Mouse (Mus musculus): ENCODE results near the gene Tmem106a. TPM values are rescaled to one million over a fixed set of nuclear protein-coding genes. Genes with fewer than 3 reads are reported as not detected.
"Not testable (repeated sequence)": the region's sequence is repeated elsewhere in the genome, so short reads cannot be mapped to it uniquely, and the experiment has no call there.

Gene Tmem106a
- total and polyA plus RNA-seq, 2 experiments from 2014 or later, result 2.7 to 4.2 TPM

GRCm38 (mm10) chr11:101618596-101618995 is 36.6 kb downstream of the Tmem106a start:
- Histone ChIP-seq H3K27ac (ENCODE audit: low read depth) (no peak overlapping the region), H3K4me1 (ENCODE audit: control insufficient read depth, insufficient read depth) (no peaks in the 10 kb centered on the region; the same call in 1 of the 2 replicates), H3K36me3 (replicated peaks; ENCODE audit: control insufficient read depth, insufficient read depth, low read length) (no peaks in the 10 kb centered on the region), H3K4me2 (ENCODE audit: low read depth, low read length) (no peak overlapping the region), H3K9ac (replicated peaks; ENCODE audit: low read depth, low read length) (no peak overlapping the region), H3K9me3 (replicated peaks; ENCODE audit: control insufficient read depth, low read length) (no peaks in the 10 kb centered on the region), H3K4me3 (ENCODE audit: low read depth, low read length) (no peak overlapping the region), H3K27me3 (ENCODE audit: control insufficient read depth, insufficient read depth, low read length) (no peaks in the 10 kb centered on the region)
- no peak for DNase-seq (ENCODE audit: low spot score)
- no peak for TF ChIP-seq EP300 (IDR thresholded peaks at IDR 0.05; ENCODE audit: low read depth)
- TF ChIP-seq CTCF (IDR thresholded peaks at IDR 0.05; ENCODE audit: low read depth), result no peak
- ATAC-seq (ENCODE audit: insufficient read depth, low read depth), result no peak
- 78% methylated on average over 3 of the region's 3 CpGs for WGBS

GRCm38 (mm10) chr11:101620022-101620655 is 38.1 kb downstream of the Tmem106a start:
- not testable (repeated sequence) for ATAC-seq (ENCODE audit: insufficient read depth, low read depth); H3K4me1 ChIP-seq (ENCODE audit: control insufficient read depth, insufficient read depth); H3K27ac ChIP-seq (ENCODE audit: low read depth); H3K36me3 ChIP-seq (replicated peaks; ENCODE audit: control insufficient read depth, insufficient read depth, low read length); H3K27me3 ChIP-seq (ENCODE audit: control insufficient read depth, insufficient read depth, low read length); H3K4me3 ChIP-seq (ENCODE audit: low read depth, low read length); H3K4me2 ChIP-seq (ENCODE audit: low read depth, low read length); H3K9ac ChIP-seq (replicated peaks; ENCODE audit: low read depth, low read length); DNase-seq (ENCODE audit: low spot score); H3K9me3 ChIP-seq (replicated peaks; ENCODE audit: control insufficient read depth, low read length)
- WGBS, result 79% methylated on average over 11 of the region's 11 CpGs

GRCm38 (mm10) chr11:101626649-101626994 is 44.6 kb downstream of the Tmem106a start:
- Histone ChIP-seq H3K27me3 (ENCODE audit: control insufficient read depth, insufficient read depth, low read length) (no peaks in the 10 kb centered on the region), H3K9ac (replicated peaks; ENCODE audit: low read depth, low read length) (peak overlapping the region; percentile 80), H3K4me1 (ENCODE audit: control insufficient read depth, insufficient read depth) (0 out of 2 replicates have a peak, but pooled peaks cover 5% of the 10 kb centered on the region), H3K36me3 (replicated peaks; ENCODE audit: control insufficient read depth, insufficient read depth, low read length) (peaks cover 5% of the 10 kb centered on the region; the same call in 1 of the 2 replicates), H3K9me3 (replicated peaks; ENCODE audit: control insufficient read depth, low read length) (no peaks in the 10 kb centered on the region), H3K4me3 (ENCODE audit: low read depth, low read length) (peak overlapping the region; percentile 73), H3K27ac (ENCODE audit: low read depth) (peak overlapping the region; percentile 98), H3K4me2 (ENCODE audit: low read depth, low read length) (peak overlapping the region; percentile 96)
- WGBS, result 5% methylated on average over 8 of the region's 8 CpGs
- DNase-seq (ENCODE audit: low spot score), result no peak
- TF ChIP-seq EP300 (IDR thresholded peaks at IDR 0.05; ENCODE audit: low read depth) (no peak), CTCF (IDR thresholded peaks at IDR 0.05; ENCODE audit: low read depth) (no peak)
- ATAC-seq (ENCODE audit: insufficient read depth, low read depth), result peak; percentile 12; the same call in 1 of the 2 replicates

GRCm38 (mm10) chr11:101626995-101627856 is 45.2 kb downstream of the Tmem106a start, which contains the start of gene Rdm1:
Gene Rdm1 (plus strand): TSS chr11:101627195.
- peak; percentile 83 for TF ChIP-seq EP300 (IDR thresholded peaks at IDR 0.05; ENCODE audit: low read depth)
- no peak for TF ChIP-seq CTCF (IDR thresholded peaks at IDR 0.05; ENCODE audit: low read depth)
- under 1% methylated on average over 32 of the region's 34 CpGs for WGBS
- peak; percentile 93 for DNase-seq (ENCODE audit: low spot score)
- Histone ChIP-seq H3K36me3 (replicated peaks; ENCODE audit: control insufficient read depth, insufficient read depth, low read length) (peaks cover 9% of the 10 kb centered on the region; the same call in 1 of the 2 replicates), H3K9me3 (replicated peaks; ENCODE audit: control insufficient read depth, low read length) (no peaks in the 10 kb centered on the region), H3K4me1 (ENCODE audit: control insufficient read depth, insufficient read depth) (0 out of 2 replicates have a peak, but pooled peaks cover 5% of the 10 kb centered on the region), H3K27ac (ENCODE audit: low read depth) (peak within 1 kb of the TSS; percentile 98), H3K4me3 (ENCODE audit: low read depth, low read length) (peak within 1 kb of the TSS; percentile 73), H3K27me3 (ENCODE audit: control insufficient read depth, insufficient read depth, low read length) (no peaks in the 10 kb centered on the region), H3K4me2 (ENCODE audit: low read depth, low read length) (peak within 1 kb of the TSS; percentile 96), H3K9ac (replicated peaks; ENCODE audit: low read depth, low read length) (peak within 1 kb of the TSS; percentile 80)
- ATAC-seq (ENCODE audit: insufficient read depth, low read depth), result peak; percentile 85

GRCm38 (mm10) chr11:101627857-101628559 is 46.0 kb downstream of the Tmem106a start:
- H3K4me1 ChIP-seq (ENCODE audit: control insufficient read depth, insufficient read depth), result 0 out of 2 replicates have a peak, but pooled peaks cover 5% of the 10 kb centered on the region
- no peak for TF ChIP-seq CTCF (IDR thresholded peaks at IDR 0.05; ENCODE audit: low read depth)
- no peak for TF ChIP-seq EP300 (IDR thresholded peaks at IDR 0.05; ENCODE audit: low read depth)
- no peaks in the 10 kb centered on the region for H3K9me3 ChIP-seq (replicated peaks; ENCODE audit: control insufficient read depth, low read length)
- H3K36me3 ChIP-seq (replicated peaks; ENCODE audit: control insufficient read depth, insufficient read depth, low read length), result peaks cover 9% of the 10 kb centered on the region; the same call in 1 of the 2 replicates
- H3K27ac ChIP-seq (ENCODE audit: low read depth), result peak overlapping the region; percentile 98
- peak overlapping the region; percentile 73 for H3K4me3 ChIP-seq (ENCODE audit: low read depth, low read length)
- peak overlapping the region; percentile 96 for H3K4me2 ChIP-seq (ENCODE audit: low read depth, low read length)
- no peaks in the 10 kb centered on the region for H3K27me3 ChIP-seq (ENCODE audit: control insufficient read depth, insufficient read depth, low read length)
- peak overlapping the region; percentile 76 for H3K9ac ChIP-seq (replicated peaks; ENCODE audit: low read depth, low read length)
- DNase-seq (ENCODE audit: low spot score) (peak; percentile 19), ATAC-seq (ENCODE audit: insufficient read depth, low read depth) (peak; percentile 52)
- under 1% methylated on average over 30 of the region's 33 CpGs for WGBS

- not testable (repeated sequence) for H3K36me3 ChIP-seq (replicated peaks; ENCODE audit: control insufficient read depth, insufficient read depth, low read length); H3K27me3 ChIP-seq (ENCODE audit: control insufficient read depth, insufficient read depth, low read length); DNase-seq (ENCODE audit: low spot score); H3K27ac ChIP-seq (ENCODE audit: low read depth); H3K9me3 ChIP-seq (replicated peaks; ENCODE audit: control insufficient read depth, low read length); ATAC-seq (ENCODE audit: insufficient read depth, low read depth); H3K4me1 ChIP-seq (ENCODE audit: control insufficient read depth, insufficient read depth)
- Histone ChIP-seq H3K9ac (replicated peaks; ENCODE audit: low read depth, low read length) (peak overlapping the region; percentile 76; the same call in 1 of the 2 replicates), H3K4me3 (ENCODE audit: low read depth, low read length) (peak overlapping the region; percentile 73), H3K4me2 (ENCODE audit: low read depth, low read length) (peak overlapping the region; percentile 96)
- 79% methylated on average over 4 of the region's 5 CpGs for WGBS
Observed at GRCm38 (mm10) chr11:101628733-101629417, 46.8 kb downstream of the Tmem106a start.

Measured in heart, postnatal 0 days (tissue).